Mouse (Mus musculus): Measurements from ENCODE around the gene Ripk4. TPM values are rescaled to one million over a fixed set of nuclear protein-coding genes. Genes with fewer than 3 reads are reported as not detected.

The Ripk4 gene
- polyA plus RNA-seq, 1 experiment from 2014 or later: 19.6 TPM

GRCm38 (mm10) chr16:97726436-97726835, 37.2 kb downstream of the Ripk4 start:
- H3K36me3 ChIP-seq: no peaks in the 10 kb centered on the region
- H3K27me3 ChIP-seq (replicated peaks): no peaks in the 10 kb centered on the region
- no peak overlapping the region for H3K4me2 ChIP-seq (replicated peaks)
- H3K4me3 ChIP-seq (replicated peaks): no peak overlapping the region
- WGBS: 79% methylated on average over 3 of the region's 3 CpGs
- no peak for ATAC-seq
- no peak overlapping the region for H3K9ac ChIP-seq
- no peaks in the 10 kb centered on the region for H3K9me3 ChIP-seq
- no peak overlapping the region for H3K27ac ChIP-seq
- 0 out of 2 replicates have a peak, but pooled peaks cover 3% of the 10 kb centered on the region for H3K4me1 ChIP-seq (replicated peaks)

- 83% methylated on average over 1 of the region's 1 CpGs for WGBS
- no peaks in the 10 kb centered on the region for H3K36me3 ChIP-seq
- H3K27me3 ChIP-seq (replicated peaks): no peaks in the 10 kb centered on the region
- H3K4me2 ChIP-seq (replicated peaks): no peak overlapping the region
- H3K27ac ChIP-seq: no peak overlapping the region
- H3K4me1 ChIP-seq (replicated peaks): no peaks in the 10 kb centered on the region
- no peak overlapping the region for H3K9ac ChIP-seq
- no peaks in the 10 kb centered on the region for H3K9me3 ChIP-seq
- peak; percentile 45; the same call in 1 of the 2 replicates for ATAC-seq
- no peak overlapping the region for H3K4me3 ChIP-seq (replicated peaks)
Observed at GRCm38 (mm10) chr16:97720093-97720492, 43.5 kb downstream of the Ripk4 start.

GRCm38 (mm10) chr16:97719392-97719983, 44.1 kb downstream of the Ripk4 start:
- Histone ChIP-seq H3K9me3 (no peaks in the 10 kb centered on the region), H3K36me3 (no peaks in the 10 kb centered on the region), H3K9ac (no peak overlapping the region), H3K27ac (no peak overlapping the region), H3K4me2 (replicated peaks) (no peak overlapping the region), H3K4me1 (replicated peaks) (no peaks in the 10 kb centered on the region), H3K27me3 (replicated peaks) (no peaks in the 10 kb centered on the region), H3K4me3 (replicated peaks) (no peak overlapping the region)
- ATAC-seq: no peak

- WGBS: 71% methylated on average over 6 of the region's 6 CpGs
- Histone ChIP-seq H3K9ac (no peak overlapping the region), H3K27me3 (replicated peaks) (no peaks in the 10 kb centered on the region), H3K9me3 (no peaks in the 10 kb centered on the region), H3K27ac (no peak overlapping the region), H3K36me3 (no peaks in the 10 kb centered on the region), H3K4me3 (replicated peaks) (no peak overlapping the region), H3K4me2 (replicated peaks) (no peak overlapping the region), H3K4me1 (replicated peaks) (peaks cover 3% of the 10 kb centered on the region; the same call in 1 of the 2 replicates)
- no peak for ATAC-seq
Observed at GRCm38 (mm10) chr16:97716567-97716966, 47.0 kb downstream of the Ripk4 start.

- Histone ChIP-seq H3K9me3 (no peaks in the 10 kb centered on the region), H3K4me3 (replicated peaks) (no peak overlapping the region), H3K4me1 (replicated peaks) (peaks cover 3% of the 10 kb centered on the region; the same call in 1 of the 2 replicates), H3K9ac (no peak overlapping the region), H3K36me3 (no peaks in the 10 kb centered on the region), H3K4me2 (replicated peaks) (no peak overlapping the region), H3K27me3 (replicated peaks) (no peaks in the 10 kb centered on the region), H3K27ac (0 out of 2 replicates have a peak overlapping the region, but pooled peaks have one; percentile 2)
- peak; percentile 84 for ATAC-seq
Observed at GRCm38 (mm10) chr16:97712129-97712528, 51.5 kb downstream of the Ripk4 start.

GRCm38 (mm10) chr16:97701871-97702270, 61.7 kb downstream of the Ripk4 start:
- Histone ChIP-seq H3K36me3 (no peaks in the 10 kb centered on the region), H3K27me3 (replicated peaks) (no peaks in the 10 kb centered on the region), H3K4me1 (replicated peaks) (no peaks in the 10 kb centered on the region), H3K9ac (no peak overlapping the region), H3K27ac (no peak overlapping the region), H3K9me3 (no peaks in the 10 kb centered on the region), H3K4me2 (replicated peaks) (no peak overlapping the region), H3K4me3 (replicated peaks) (no peak overlapping the region)
- 61% methylated on average over 1 of the region's 1 CpGs for WGBS
- no peak for ATAC-seq

- H3K4me2 ChIP-seq (replicated peaks): no peak overlapping the region
- no peak overlapping the region for H3K9ac ChIP-seq
- H3K9me3 ChIP-seq: no peaks in the 10 kb centered on the region
- peak; percentile 94 for ATAC-seq
- no peaks in the 10 kb centered on the region for H3K36me3 ChIP-seq
- H3K27ac ChIP-seq: no peak overlapping the region
- H3K27me3 ChIP-seq (replicated peaks): no peaks in the 10 kb centered on the region
- no peaks in the 10 kb centered on the region for H3K4me1 ChIP-seq (replicated peaks)
- 28% methylated on average over 1 of the region's 1 CpGs for WGBS
- H3K4me3 ChIP-seq (replicated peaks): no peak overlapping the region
Observed at GRCm38 (mm10) chr16:97697769-97698168, 65.8 kb downstream of the Ripk4 start.

- no peaks in the 10 kb centered on the region for H3K27me3 ChIP-seq (replicated peaks)
- 77% methylated on average over 4 of the region's 4 CpGs for WGBS
- no peak overlapping the region for H3K9ac ChIP-seq
- no peak overlapping the region for H3K27ac ChIP-seq
- no peak for ATAC-seq
- no peak overlapping the region for H3K4me3 ChIP-seq (replicated peaks)
- H3K4me1 ChIP-seq (replicated peaks): no peaks in the 10 kb centered on the region
- no peak overlapping the region for H3K4me2 ChIP-seq (replicated peaks)
- no peaks in the 10 kb centered on the region for H3K9me3 ChIP-seq
- no peaks in the 10 kb centered on the region for H3K36me3 ChIP-seq
Observed at GRCm38 (mm10) chr16:97695709-97696108, 67.9 kb downstream of the Ripk4 start.

Other genes with a start within 250 kb of the Ripk4 start
- gene Fam3b, start 249.0 kb downstream of the Ripk4 start, polyA plus RNA-seq (2015; fragmentation: Nextera tagmentation; extraction: Ambion mirVana): 0.85 and 1.3 TPM in 2 replicates
- 26.0 and 28.9 TPM in 2 replicates for gene Tmprss2, start 152.6 kb downstream of the Ripk4 start, polyA plus RNA-seq (2015; fragmentation: Nextera tagmentation; extraction: Ambion mirVana)
- gene Prdm15, start 88.1 kb upstream of the Ripk4 start, polyA plus RNA-seq (2015; fragmentation: Nextera tagmentation; extraction: Ambion mirVana): 7.4 and 9.1 TPM in 2 replicates
- 15.1 and 15.8 TPM in 2 replicates for gene C2cd2, start 198.8 kb upstream of the Ripk4 start, polyA plus RNA-seq (2015; fragmentation: Nextera tagmentation; extraction: Ambion mirVana)
- gene Zbtb21, start 198.8 kb upstream of the Ripk4 start, polyA plus RNA-seq (2015; fragmentation: Nextera tagmentation; extraction: Ambion mirVana): 11.7 and 12.4 TPM in 2 replicates
- gene B230307C23Rik, start 233.5 kb upstream of the Ripk4 start, polyA plus RNA-seq (2015; fragmentation: Nextera tagmentation; extraction: Ambion mirVana): 28.7 and 29.7 TPM in 2 replicates

Measured in intestine, embryonic 15.5 days (tissue).